Mouse (Mus musculus) brain, embryonic 14.5 days (tissue): ENCODE results near the gene Spata7.

Experiments
- CTCF ChIP-seq: fragments of 200-500 bp; IDR thresholded peaks from 2 replicates; pipeline ENCODE4 v1.5.1; 2012; ENCODE audit warnings: inconsistent platforms, mild to moderate bottlenecking, moderate library complexity, borderline replicate concordance; ENCODE audit not compliant: insufficient read depth, insufficient read length; ENCODE audit errors: extremely low read depth
- POLR2A ChIP-seq: fragments of 200-500 bp; IDR thresholded peaks from 2 replicates; pipeline ENCODE4 v1.6.1; 2012; ENCODE audit warnings: mild to moderate bottlenecking, inconsistent platforms, borderline replicate concordance; ENCODE audit not compliant: poor library complexity, insufficient read depth, insufficient read length, severe bottlenecking; ENCODE audit errors: extremely low read depth

DNA sequence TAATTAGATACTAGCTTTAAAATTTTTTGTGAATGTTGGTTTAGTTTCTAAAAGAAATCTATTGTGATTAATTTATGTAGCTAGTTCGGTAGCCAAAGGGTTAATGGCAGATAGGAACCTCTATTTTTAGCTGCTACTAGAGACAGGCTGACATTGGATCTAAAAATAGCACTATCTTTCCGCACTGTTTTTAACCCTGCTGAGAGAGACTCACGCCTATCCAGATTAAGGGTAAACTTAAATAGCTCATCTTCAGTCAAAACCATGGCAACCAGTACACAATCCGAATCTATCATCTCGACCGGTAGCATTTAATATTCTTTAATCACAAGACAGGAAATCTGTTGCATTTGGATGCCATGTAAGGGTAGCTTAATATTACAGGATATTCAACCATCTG is 25.8 kb upstream of the Spata7 start:
- TF ChIP-seq CTCF, result no peak
- TF ChIP-seq POLR2A, result no peak
